8 mouse cellular contexts compared by ENCODE assay signal in genomic region chr11:53431347-53432056, GRCm38 (mm10). TPM values are rescaled to one million over a fixed set of nuclear protein-coding genes. Genes with fewer than 3 reads are reported as not detected.
DNase-seq lines count a peak whose midpoint lies in the region; ATAC-seq lines count a peak whose summit lies in the region.

No protein-coding gene starts in this region.

- peaks cover 8% of the 10 kb centered on the region; the same call in 1 of the 2 replicates for H3K4me1 ChIP-seq in intestine, embryonic 15.5 days (replicated peaks)
- peaks cover 7% of the 10 kb centered on the region for H3K4me1 ChIP-seq in midbrain, embryonic 11.5 days (ENCODE audit: control insufficient read depth, insufficient read depth, low read length)

- peak; percentile 47 for DNase-seq in adrenal gland, postnatal 14 days
- DNase-seq in adrenal gland, adult (ENCODE audit: inconsistent age in 2 of 2, low spot score in 1 of 2): no peak
- DNase-seq in urinary bladder, postnatal 14 days (ENCODE audit: low spot score): peak; percentile 22
- DNase-seq in urinary bladder, adult 2 months (ENCODE audit: low spot score): no peak
- no peak for DNase-seq in midbrain, embryonic 11.5 days (ENCODE audit: low spot score, missing footprints)
- DNase-seq in right cerebral cortex, adult 18-20 months: no peak

- H3K27me3 ChIP-seq in intestine, embryonic 15.5 days (replicated peaks): no peaks in the 10 kb centered on the region
- no peaks in the 10 kb centered on the region for H3K27me3 ChIP-seq in midbrain, embryonic 11.5 days (ENCODE audit: control insufficient read depth, insufficient read depth, low read length)

- 10% methylated on average over 9 of the region's 9 CpGs for WGBS in intestine, embryonic 15.5 days
- WGBS in midbrain, embryonic 11.5 days: 26% methylated on average over 9 of the region's 9 CpGs

- H3K9ac ChIP-seq in intestine, embryonic 15.5 days: 0 out of 2 replicates have a peak overlapping the region, but pooled peaks have one; percentile 9
- H3K9ac ChIP-seq in midbrain, embryonic 11.5 days (ENCODE audit: low read length): peak overlapping the region; percentile 32; the same call in 1 of the 2 replicates

- H3K4me2 ChIP-seq in intestine, embryonic 15.5 days (replicated peaks): peak overlapping the region; percentile 78
- peak overlapping the region; percentile 44 for H3K4me2 ChIP-seq in midbrain, embryonic 11.5 days

- peaks cover 9% of the 10 kb centered on the region; the same call in 1 of the 2 replicates for H3K36me3 ChIP-seq in intestine, embryonic 15.5 days
- no peaks in the 10 kb centered on the region for H3K36me3 ChIP-seq in midbrain, embryonic 11.5 days (ENCODE audit: control insufficient read depth, insufficient read depth, low read length)

- peak; percentile 53 for ATAC-seq in intestine, embryonic 15.5 days
- no peak for ATAC-seq in midbrain, embryonic 11.5 days (ENCODE audit: low FRiP score)
- ATAC-seq in CD4-positive, CD25-positive, alpha-beta regulatory T cell, adult 4 months: no peak

- peak overlapping the region; percentile 68 for H3K27ac ChIP-seq in intestine, embryonic 15.5 days
- H3K27ac ChIP-seq in midbrain, embryonic 11.5 days (ENCODE audit: low read depth, low read length): no peak overlapping the region

- no peaks in the 10 kb centered on the region for H3K9me3 ChIP-seq in intestine, embryonic 15.5 days
- H3K9me3 ChIP-seq in midbrain, embryonic 11.5 days (ENCODE audit: control insufficient read depth, low read length): no peaks in the 10 kb centered on the region

- H3K4me3 ChIP-seq in intestine, embryonic 15.5 days (replicated peaks): peak overlapping the region; percentile 90
- peak overlapping the region; percentile 62 for H3K4me3 ChIP-seq in midbrain, embryonic 11.5 days (ENCODE audit: low read depth, low read length)

RNA-seq across cellular contexts. Expression of gene Gdf9, which starts 0.7 kb away (rescaled TPM):
- 1.2 and 3.6 TPM in 2 replicates for total RNA-seq in adrenal gland, postnatal 14 days (2021)
- polyA plus RNA-seq in urinary bladder, adult 2 months (2012; rRNA removed): 0.88 and 1.2 TPM in 2 replicates
- 1.3 and 1.6 TPM in 2 replicates for polyA plus RNA-seq in intestine, embryonic 15.5 days (2015; fragmentation: Nextera tagmentation; extraction: Ambion mirVana)
- 2.3 and 3.6 TPM in 2 replicates for polyA plus RNA-seq in midbrain, embryonic 11.5 days (2014; fragmentation: Nextera tagmentation; extraction: Ambion mirVana)
- polyA plus RNA-seq in CD4-positive, CD25-positive, alpha-beta regulatory T cell, adult 4 months (2017; shearing (Covaris generic)): not detected

RNA-seq across cellular contexts. Expression of gene Uqcrq, which starts 0.9 kb away (rescaled TPM):
- total RNA-seq in adrenal gland, postnatal 14 days (2021): 1,722 and 1,730 TPM in 2 replicates
- polyA plus RNA-seq in urinary bladder, adult 2 months (2012; rRNA removed): 266 and 310 TPM in 2 replicates
- 791 and 876 TPM in 2 replicates for polyA plus RNA-seq in intestine, embryonic 15.5 days (2015; fragmentation: Nextera tagmentation; extraction: Ambion mirVana)
- 590 and 635 TPM in 2 replicates for polyA plus RNA-seq in midbrain, embryonic 11.5 days (2014; fragmentation: Nextera tagmentation; extraction: Ambion mirVana)
- polyA plus RNA-seq in CD4-positive, CD25-positive, alpha-beta regulatory T cell, adult 4 months (2017; shearing (Covaris generic)): 100 to 1,000 TPM; 329 to 366 TPM

RNA-seq across cellular contexts. Expression of gene Leap2, which starts 8.5 kb away (rescaled TPM):
- 0.79 and 17.6 TPM in 2 replicates for total RNA-seq in adrenal gland, postnatal 14 days (2021)
- not detected in 2 replicates for polyA plus RNA-seq in urinary bladder, adult 2 months (2012; rRNA removed)
- polyA plus RNA-seq in intestine, embryonic 15.5 days (2015; fragmentation: Nextera tagmentation; extraction: Ambion mirVana): 7.3 and 12.9 TPM in 2 replicates
- polyA plus RNA-seq in midbrain, embryonic 11.5 days (2014; fragmentation: Nextera tagmentation; extraction: Ambion mirVana): 0.66 TPM in 1 of 2 replicates, not detected in the other
- 1 to 10 TPM in 1 of 2 experiments, not detected in 1; 1.1 TPM for polyA plus RNA-seq in CD4-positive, CD25-positive, alpha-beta regulatory T cell, adult 4 months (2017; shearing (Covaris generic))

RNA-seq across cellular contexts. Expression of gene Gm10447, which starts 25.4 kb away (rescaled TPM):
- not detected in 2 replicates for total RNA-seq in adrenal gland, postnatal 14 days (2021)
- 1.8 and 2.9 TPM in 2 replicates for polyA plus RNA-seq in urinary bladder, adult 2 months (2012; rRNA removed)
- polyA plus RNA-seq in intestine, embryonic 15.5 days (2015; fragmentation: Nextera tagmentation; extraction: Ambion mirVana): 0.10 TPM in 1 of 2 replicates, not detected in the other
- not detected in 2 replicates for polyA plus RNA-seq in midbrain, embryonic 11.5 days (2014; fragmentation: Nextera tagmentation; extraction: Ambion mirVana)
- not detected for polyA plus RNA-seq in CD4-positive, CD25-positive, alpha-beta regulatory T cell, adult 4 months (2017; shearing (Covaris generic))

RNA-seq across cellular contexts. Expression of gene Shroom1, which starts 25.5 kb away (rescaled TPM):
- total RNA-seq in adrenal gland, postnatal 14 days (2021): 3.9 and 5.7 TPM in 2 replicates
- 12.1 and 12.9 TPM in 2 replicates for polyA plus RNA-seq in urinary bladder, adult 2 months (2012; rRNA removed)
- polyA plus RNA-seq in intestine, embryonic 15.5 days (2015; fragmentation: Nextera tagmentation; extraction: Ambion mirVana): 1.3 and 1.5 TPM in 2 replicates
- 1.6 and 1.9 TPM in 2 replicates for polyA plus RNA-seq in midbrain, embryonic 11.5 days (2014; fragmentation: Nextera tagmentation; extraction: Ambion mirVana)
- polyA plus RNA-seq in CD4-positive, CD25-positive, alpha-beta regulatory T cell, adult 4 months (2017; shearing (Covaris generic)): not detected

Comparison
In these comparisons a context has a peak if more than half of its experiments do, and no peak if none do; other contexts are left out.
1. DNase-seq: peak in adrenal gland, postnatal 14 days (single experiment) and urinary bladder, postnatal 14 days (single experiment); none in adrenal gland, adult (0 of 2), urinary bladder, adult 2 months (single experiment), midbrain, embryonic 11.5 days (single experiment) and right cerebral cortex, adult 18-20 months (single experiment).